Mouse (Mus musculus) macrophage (primary cell): ENCODE results near the gene Igfbp7. TPM values are rescaled to one million over a fixed set of nuclear protein-coding genes. Genes with fewer than 3 reads are reported as not detected.

ENCODE experiments used
- H3K27ac ChIP-seq: fragments of 350-480 bp; formaldehyde crosslinking; 2 replicates; pipeline ENCODE4 v1.9.0; 2021
- H3K36me3 ChIP-seq: fragments of 350-480 bp; formaldehyde crosslinking; 2 replicates; pipeline ENCODE4 v1.9.0; 2021; ENCODE audit errors: inconsistent target
- H3K4me3 ChIP-seq: fragments of 350-480 bp; formaldehyde crosslinking; 2 replicates; pipeline ENCODE4 v1.9.0; 2021; ENCODE audit errors: inconsistent target
- H3K79me2 ChIP-seq: fragments of 350-480 bp; formaldehyde crosslinking; 2 replicates; pipeline ENCODE4 v1.9.0; 2021; ENCODE audit errors: inconsistent target
- WGBS: methylation state at CpG from one replicate; pipeline ENCODE4 v1.1.7; 2026; ENCODE audit warnings: inconsistent platforms; ENCODE audit not compliant: missing documents; 5-methylcytosine and 5-hydroxymethylcytosine counted together
- polyA plus RNA-seq: library from polyadenylated mRNA; stranded (reverse); fragments of 250-400 nt; gene quantifications from 3 replicates; pipeline ENCODE4 v1.2.4, GENCODE M21; 2018; ENCODE audit warnings: inconsistent platforms

Gene Igfbp7
- polyA plus RNA-seq, 1 experiment from 2014 or later = 0.53 TPM

- WGBS = 70% methylated on average over 2 of the region's 3 CpGs
- Histone ChIP-seq H3K79me2 (no peaks in the 10 kb centered on the region), H3K4me3 (no peak overlapping the region), H3K36me3 (no peaks in the 10 kb centered on the region), H3K27ac (no peak overlapping the region)
Observed at GRCm38 (mm10) chr5:77378027-77378426, 29.8 kb downstream of the Igfbp7 start.

- WGBS = 84% methylated on average over 3 of the region's 4 CpGs
- Histone ChIP-seq H3K27ac (no peak overlapping the region), H3K36me3 (no peaks in the 10 kb centered on the region), H3K4me3 (no peak overlapping the region), H3K79me2 (no peaks in the 10 kb centered on the region)
Observed at GRCm38 (mm10) chr5:77375546-77375945, 32.3 kb downstream of the Igfbp7 start.

- Histone ChIP-seq H3K27ac (no peak overlapping the region), H3K79me2 (no peaks in the 10 kb centered on the region)
- 2% methylated on average over 3 of the region's 3 CpGs for WGBS
Observed at GRCm38 (mm10) chr5:77374945-77375344, 32.9 kb downstream of the Igfbp7 start.

GRCm38 (mm10) chr5:77372778-77373177 lies 35.1 kb downstream of the Igfbp7 start:
- no peak overlapping the region for H3K27ac ChIP-seq
- H3K36me3 ChIP-seq = no peaks in the 10 kb centered on the region
- WGBS = 14% methylated on average over 6 of the region's 6 CpGs
- H3K4me3 ChIP-seq = no peak overlapping the region
- no peaks in the 10 kb centered on the region for H3K79me2 ChIP-seq

More at GRCm38 (mm10) chr5:77374945-77375344, 32.9 kb downstream of the Igfbp7 start:
- no peaks in the 10 kb centered on the region for H3K36me3 ChIP-seq
- H3K4me3 ChIP-seq = no peak overlapping the region

GRCm38 (mm10) chr5:77372242-77372641 lies 35.6 kb downstream of the Igfbp7 start:
- H3K4me3 ChIP-seq = no peak overlapping the region
- H3K36me3 ChIP-seq = no peaks in the 10 kb centered on the region
- H3K27ac ChIP-seq = no peak overlapping the region

GRCm38 (mm10) chr5:77370378-77370892 lies 37.4 kb downstream of the Igfbp7 start:
- WGBS = 85% methylated on average over 4 of the region's 5 CpGs
- H3K36me3 ChIP-seq = no peaks in the 10 kb centered on the region
- H3K4me3 ChIP-seq = no peak overlapping the region
- no peak overlapping the region for H3K27ac ChIP-seq
- no peaks in the 10 kb centered on the region for H3K79me2 ChIP-seq

More at GRCm38 (mm10) chr5:77372242-77372641, 35.6 kb downstream of the Igfbp7 start:
- H3K79me2 ChIP-seq = no peaks in the 10 kb centered on the region
- 66% methylated on average over 7 of the region's 7 CpGs for WGBS

- 84% methylated on average over 5 of the region's 5 CpGs for WGBS
- H3K4me3 ChIP-seq = no peak overlapping the region
- no peaks in the 10 kb centered on the region for H3K79me2 ChIP-seq
- H3K27ac ChIP-seq = no peak overlapping the region
- no peaks in the 10 kb centered on the region for H3K36me3 ChIP-seq
Observed at GRCm38 (mm10) chr5:77369394-77369793, 38.4 kb downstream of the Igfbp7 start.

GRCm38 (mm10) chr5:77368194-77368593 lies 39.6 kb downstream of the Igfbp7 start:
- no peak overlapping the region for H3K27ac ChIP-seq
- WGBS = 51% methylated on average over 7 of the region's 7 CpGs

GRCm38 (mm10) chr5:77367682-77368081 lies 40.2 kb downstream of the Igfbp7 start:
- 38% methylated on average over 12 of the region's 12 CpGs for WGBS
- no peaks in the 10 kb centered on the region for H3K36me3 ChIP-seq
- H3K79me2 ChIP-seq = no peaks in the 10 kb centered on the region
- H3K27ac ChIP-seq = no peak overlapping the region
- no peak overlapping the region for H3K4me3 ChIP-seq

More at GRCm38 (mm10) chr5:77368194-77368593, 39.6 kb downstream of the Igfbp7 start:
- no peaks in the 10 kb centered on the region for H3K36me3 ChIP-seq
- H3K4me3 ChIP-seq = no peak overlapping the region
- H3K79me2 ChIP-seq = no peaks in the 10 kb centered on the region

- no peaks in the 10 kb centered on the region for H3K79me2 ChIP-seq
- H3K36me3 ChIP-seq = no peaks in the 10 kb centered on the region
- no peak overlapping the region for H3K4me3 ChIP-seq
- H3K27ac ChIP-seq = no peak overlapping the region
- 100% methylated on average over 1 of the region's 1 CpGs for whole genome bisulfite sequencing
Observed at GRCm38 (mm10) chr5:77367145-77367544, 40.7 kb downstream of the Igfbp7 start.

- no peaks in the 10 kb centered on the region for H3K36me3 ChIP-seq
- no peaks in the 10 kb centered on the region for H3K79me2 ChIP-seq
- WGBS = 74% methylated on average over 8 of the region's 8 CpGs
- no peak overlapping the region for H3K27ac ChIP-seq
- no peak overlapping the region for H3K4me3 ChIP-seq
Observed at GRCm38 (mm10) chr5:77366313-77366712, 41.5 kb downstream of the Igfbp7 start.

- Histone ChIP-seq H3K36me3 (no peaks in the 10 kb centered on the region), H3K79me2 (no peaks in the 10 kb centered on the region), H3K27ac (no peak overlapping the region), H3K4me3 (no peak overlapping the region)
- WGBS = 97% methylated on average over 3 of the region's 3 CpGs
Observed at GRCm38 (mm10) chr5:77364443-77365038, 43.3 kb downstream of the Igfbp7 start.

- H3K79me2 ChIP-seq = no peaks in the 10 kb centered on the region
- no peak overlapping the region for H3K27ac ChIP-seq
- no peak overlapping the region for H3K4me3 ChIP-seq
- 96% methylated on average over 6 of the region's 6 CpGs for WGBS
- H3K36me3 ChIP-seq = no peaks in the 10 kb centered on the region
Observed at GRCm38 (mm10) chr5:77363650-77364049, 44.2 kb downstream of the Igfbp7 start.

- no peaks in the 10 kb centered on the region for H3K36me3 ChIP-seq
- H3K4me3 ChIP-seq = no peak overlapping the region
- no peak overlapping the region for H3K27ac ChIP-seq
- 86% methylated on average over 3 of the region's 3 CpGs for WGBS
- H3K79me2 ChIP-seq = no peaks in the 10 kb centered on the region
Observed at GRCm38 (mm10) chr5:77362120-77362519, 45.7 kb downstream of the Igfbp7 start.

GRCm38 (mm10) chr5:77361006-77361405 lies 46.8 kb downstream of the Igfbp7 start:
- no peak overlapping the region for H3K27ac ChIP-seq
- 80% methylated on average over 4 of the region's 4 CpGs for WGBS
- no peaks in the 10 kb centered on the region for H3K79me2 ChIP-seq
- no peak overlapping the region for H3K4me3 ChIP-seq
- no peaks in the 10 kb centered on the region for H3K36me3 ChIP-seq

- 100% methylated on average over 4 of the region's 4 CpGs for WGBS
- no peaks in the 10 kb centered on the region for H3K79me2 ChIP-seq
- no peak overlapping the region for H3K4me3 ChIP-seq
- H3K36me3 ChIP-seq = no peaks in the 10 kb centered on the region
- H3K27ac ChIP-seq = no peak overlapping the region
Observed at GRCm38 (mm10) chr5:77359971-77360370, 47.9 kb downstream of the Igfbp7 start.
